Mouse (Mus musculus): ENCODE results near the gene Bcor. TPM values are rescaled to one million over a fixed set of nuclear protein-coding genes. Genes with fewer than 3 reads are reported as not detected.

Bcor gene
- total and polyA plus RNA-seq, 3 experiments = 44.6 to 88.7 (median 61.6) TPM

- TF ChIP-seq NELFE (IDR thresholded peaks at IDR 0.05; ENCODE audit: low read depth, low read length) (peak; percentile 4), MYC (IDR thresholded peaks at IDR 0.05; ENCODE audit: low read depth, low read length) (0 out of 2 replicates have a peak, but pooled peaks have one; percentile 25), MAZ (IDR thresholded peaks at IDR 0.05; ENCODE audit: low read depth, low read length) (peak; percentile 76; the same call in 1 of the 2 replicates), NRF1 (IDR thresholded peaks at IDR 0.05; ENCODE audit: insufficient read depth, low read depth, low read length, poor library complexity, severe bottlenecking) (peak; percentile 37; the same call in 1 of the 2 replicates), KAT2A (conservative IDR thresholded peaks at IDR 0.05; ENCODE audit: low read depth, low read length) (no peak), ZMIZ1 (IDR thresholded peaks at IDR 0.05; ENCODE audit: low read depth, low read length) (no peak; the same call in 1 of the 2 replicates), ZC3H11A (IDR thresholded peaks at IDR 0.05; ENCODE audit: low read depth, low read length) (no peak), CTCF (IDR thresholded peaks at IDR 0.05 in 2 of 3, conservative IDR thresholded peaks at IDR 0.05 in 1 of 3; ENCODE audit: control insufficient read depth in 1 of 3, insufficient read depth in 1 of 3, low read depth in 2 of 3, low read length in 3 of 3, poor library complexity in 1 of 3, severe bottlenecking in 1 of 3) (no peak), UBTF (IDR thresholded peaks at IDR 0.05; ENCODE audit: borderline replicate concordance, insufficient read depth, low read depth, low read length) (no peak), POLR2AphosphoS5 (IDR thresholded peaks at IDR 0.05; ENCODE audit: borderline replicate concordance, low read depth, low read length) (no peak), GATA1 (IDR thresholded peaks at IDR 0.05; ENCODE audit: low read depth, low read length) (peak; percentile 28; the same call in 1 of the 2 replicates), RCOR1 (IDR thresholded peaks at IDR 0.05; ENCODE audit: low read depth, low read length) (no peak; the same call in 1 of the 2 replicates), HCFC1 (IDR thresholded peaks at IDR 0.05; ENCODE audit: low read depth, low read length) (0 out of 2 replicates have a peak, but pooled peaks have one; percentile 52), SMC3 (IDR thresholded peaks at IDR 0.05; ENCODE audit: low read depth, low read length) (no peak), MAFK (IDR thresholded peaks at IDR 0.05; ENCODE audit: borderline replicate concordance, low read depth, low read length) (no peak), POLR2AphosphoS2 (IDR thresholded peaks at IDR 0.05; ENCODE audit: low read length) (no peak), BHLHE40 (IDR thresholded peaks at IDR 0.05; ENCODE audit: borderline replicate concordance, low read depth, low read length) (no peak), MXI1 (IDR thresholded peaks at IDR 0.05; ENCODE audit: low read depth, low read length) (peak; percentile 69; the same call in 1 of the 2 replicates)
Measured at GRCm38 (mm10) chrX:12006882-12007753, 153.0 kb downstream of the Bcor start (continued).

- peak overlapping the region; percentile 98 for H3K27ac ChIP-seq (ENCODE audit: control insufficient read depth, low read depth, low read length)
- DNase-seq (ENCODE audit: low read depth, low spot score) = peak; percentile 86
- peaks cover 13% of the 10 kb centered on the region; the same call in 1 of the 2 replicates for H3K79me2 ChIP-seq (ENCODE audit: control insufficient read depth, insufficient read depth, low read length, poor library complexity)
- no peaks in the 10 kb centered on the region for H3K9me3 ChIP-seq (replicated peaks; ENCODE audit: insufficient read depth, low read length)
- peak overlapping the region; percentile 69 to 78 for H3K4me3 ChIP-seq (ENCODE audit: control insufficient read depth in 1 of 2, insufficient read depth in 1 of 2, low read depth in 2 of 2, low read length in 2 of 2)
- peaks cover 0 to 17% of the 10 kb centered on the region in 2 experiments; a peak in 2 of 4 replicates for H3K36me3 ChIP-seq (ENCODE audit: control insufficient read depth in 1 of 2, insufficient read depth in 2 of 2, low read length in 2 of 2)
- H3K27me3 ChIP-seq (ENCODE audit: control insufficient read depth in 1 of 2, insufficient read depth in 2 of 2, low read length in 2 of 2) = no peaks in the 10 kb centered on the region
- H3K9ac ChIP-seq (ENCODE audit: control insufficient read depth, low read depth, low read length, poor library complexity, severe bottlenecking) = peak overlapping the region; percentile 94
- H3K4me1 ChIP-seq (ENCODE audit: control insufficient read depth in 1 of 2, insufficient read depth in 2 of 2, low read length in 2 of 2) = peaks cover 17 to 26% of the 10 kb centered on the region in 2 experiments
- TF ChIP-seq CHD1 (IDR thresholded peaks at IDR 0.05; ENCODE audit: low read depth, low read length) (peak; percentile 23), MAFK (IDR thresholded peaks at IDR 0.05; ENCODE audit: borderline replicate concordance, low read depth, low read length) (no peak), SIN3A (IDR thresholded peaks at IDR 0.05; ENCODE audit: low read length) (peak; percentile 45; the same call in 1 of the 2 replicates), ZMIZ1 (IDR thresholded peaks at IDR 0.05; ENCODE audit: low read depth, low read length) (peak; percentile 62; the same call in 1 of the 2 replicates), POLR2A (IDR thresholded peaks at IDR 0.05; ENCODE audit: control insufficient read depth in 1 of 2, insufficient read depth in 1 of 2, low read depth in 1 of 2, low read length in 2 of 2, poor library complexity in 1 of 2) (peak in 1 of 2 experiments; percentile 69; a peak in 2 of 4 replicates), MAX (IDR thresholded peaks at IDR 0.05; ENCODE audit: low read length) (peak; percentile 47), ETS1 (IDR thresholded peaks at IDR 0.05; ENCODE audit: low read depth, low read length) (peak; percentile 12; the same call in 1 of the 2 replicates), TCF12 (IDR thresholded peaks at IDR 0.05; ENCODE audit: low read depth, low read length) (peak; percentile 33; the same call in 1 of the 2 replicates), POLR2AphosphoS5 (IDR thresholded peaks at IDR 0.05; ENCODE audit: borderline replicate concordance, low read depth, low read length) (no peak), RCOR1 (IDR thresholded peaks at IDR 0.05; ENCODE audit: low read depth, low read length) (no peak), MAZ (IDR thresholded peaks at IDR 0.05; ENCODE audit: low read depth, low read length) (no peak), TBP (IDR thresholded peaks at IDR 0.05; ENCODE audit: low read depth, low read length) (0 out of 2 replicates have a peak, but pooled peaks have one; percentile 46), ELF1 (IDR thresholded peaks at IDR 0.05; ENCODE audit: low read depth, low read length) (no peak), POLR2AphosphoS2 (IDR thresholded peaks at IDR 0.05; ENCODE audit: low read length) (peak; percentile 63; the same call in 1 of the 2 replicates), E2F4 (IDR thresholded peaks at IDR 0.05; ENCODE audit: borderline replicate concordance, low read depth, low read length) (0 out of 2 replicates have a peak, but pooled peaks have one; percentile 16), BHLHE40 (IDR thresholded peaks at IDR 0.05; ENCODE audit: borderline replicate concordance, low read depth, low read length) (peak; percentile 41; the same call in 1 of the 2 replicates), NRF1 (IDR thresholded peaks at IDR 0.05; ENCODE audit: insufficient read depth, low read depth, low read length, poor library complexity, severe bottlenecking) (no peak), NELFE (IDR thresholded peaks at IDR 0.05; ENCODE audit: low read depth, low read length) (peak; percentile 70), SMC3 (IDR thresholded peaks at IDR 0.05; ENCODE audit: low read depth, low read length) (0 out of 2 replicates have a peak, but pooled peaks have one; percentile 20)
Measured at GRCm38 (mm10) chrX:12006031-12006881, 153.9 kb downstream of the Bcor start.
